Mouse (Mus musculus) C2C12 (cell line): ENCODE results near the gene Pappa2. TPM values are rescaled to one million over a fixed set of nuclear protein-coding genes. Genes with fewer than 3 reads are reported as not detected.

Experiments used
- H3K27me3 ChIP-seq: one replicate; pipeline ENCODE4 v1.6.1; 2011; ENCODE audit not compliant: control insufficient read depth, insufficient read depth, insufficient read length
- H3K36me3 ChIP-seq: one replicate; pipeline ENCODE4 v1.6.1; 2011; ENCODE audit not compliant: control insufficient read depth, insufficient read depth
- H3K4me3 ChIP-seq: one replicate; pipeline ENCODE4 v1.5.1; 2011; ENCODE audit warnings: mild to moderate bottlenecking, control low read depth; ENCODE audit not compliant: poor library complexity, insufficient read depth, severe bottlenecking
- H3K79me2 ChIP-seq: one replicate; pipeline ENCODE4 v1.6.1; 2011; ENCODE audit not compliant: control insufficient read depth, insufficient read depth
- H3K79me3 ChIP-seq: one replicate; pipeline ENCODE4 v1.6.1; 2011; ENCODE audit warnings: low read depth, control low read depth
- H3ac ChIP-seq: one replicate; pipeline ENCODE3; 2011; ENCODE audit warnings: low read depth; ENCODE audit not compliant: control insufficient read depth, insufficient read length
- CEBPB ChIP-seq: IDR thresholded peaks from one replicate; pipeline ENCODE4 v1.6.1; 2011; ENCODE audit warnings: low read depth, mild to moderate bottlenecking, control low read depth, moderate library complexity
- CTCF ChIP-seq: IDR thresholded peaks from one replicate; pipeline ENCODE4 v1.5.1; 2011; ENCODE audit not compliant: control insufficient read depth, insufficient read depth, insufficient read length
- FOSL1 ChIP-seq: IDR thresholded peaks from one replicate; pipeline ENCODE4 v1.8.0; 2011; ENCODE audit warnings: mild to moderate bottlenecking, low read length; ENCODE audit not compliant: poor library complexity, insufficient read depth, severe bottlenecking
- MAX ChIP-seq: IDR thresholded peaks from one replicate; pipeline ENCODE4 v1.6.1; 2011; ENCODE audit warnings: mild to moderate bottlenecking, control low read depth
- MYOD1 ChIP-seq: IDR thresholded peaks from one replicate; pipeline ENCODE4 v1.6.1; 2011; ENCODE audit warnings: low read depth; ENCODE audit not compliant: control insufficient read depth, insufficient read length
- MYOG ChIP-seq: IDR thresholded peaks from one replicate; pipeline ENCODE4 v1.6.1; 2011; ENCODE audit not compliant: control insufficient read depth, insufficient read length; ENCODE audit errors: extremely low read depth
- USF1 ChIP-seq: IDR thresholded peaks from one replicate; pipeline ENCODE4 v1.6.1; 2011; ENCODE audit warnings: low read depth, mild to moderate bottlenecking, control low read depth, moderate library complexity
- polyA plus RNA-seq: library from polyadenylated mRNA; unstranded; fragments of >200 nt; fragmentation: generic; extraction: Trizol; gene quantifications from one replicate; pipeline ENCODE4 v1.2.1, GENCODE M21; 2012; ENCODE audit warnings: missing spikeins

Gene Pappa2
- polyA plus RNA-seq, 1 experiment: under 0.01 TPM

DNA sequence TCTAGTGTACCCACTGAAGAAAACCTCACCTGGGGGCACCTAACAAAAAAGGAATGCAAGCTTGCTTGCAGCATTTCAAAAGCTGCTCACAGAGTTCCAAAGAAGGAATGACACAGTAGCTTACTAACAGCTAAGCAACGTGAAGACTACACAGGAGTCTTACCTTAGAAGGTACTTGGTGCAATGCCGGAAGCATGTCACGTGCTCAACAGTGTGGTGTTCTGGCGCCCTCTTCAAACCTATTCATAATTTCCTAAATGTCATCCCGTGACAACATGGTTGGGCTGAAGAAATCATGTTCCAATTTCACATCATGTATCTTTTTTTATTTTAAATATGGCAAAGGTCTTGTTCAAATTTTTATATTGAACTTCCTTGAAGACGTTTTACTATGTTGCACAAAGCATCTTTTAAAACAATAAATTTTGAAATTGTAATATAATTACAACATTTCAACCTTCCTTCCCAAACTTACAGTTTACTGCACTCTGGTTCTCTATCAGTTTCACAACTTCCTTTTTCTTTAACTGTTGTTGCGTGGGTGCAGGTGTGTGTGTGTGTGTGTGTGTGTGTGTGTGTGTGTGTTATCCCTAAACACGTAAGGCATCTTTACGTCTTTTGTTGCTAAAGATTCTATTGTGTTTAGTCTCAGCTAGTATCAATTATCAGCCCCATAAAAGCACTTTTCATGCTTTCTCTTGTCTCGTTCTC is 282.3 kb downstream of the Pappa2 start:
- no peaks in the 10 kb centered on the region for H3K79me2 ChIP-seq
- no peaks in the 10 kb centered on the region for H3K36me3 ChIP-seq
- H3ac ChIP-seq: no peak overlapping the region
- TF ChIP-seq CEBPB: no peak
- TF ChIP-seq MYOG: no peak
- TF ChIP-seq USF1: no peak
- TF ChIP-seq FOSL1: no peak
- no peak for TF ChIP-seq CTCF
- no peak for TF ChIP-seq MAX
- TF ChIP-seq MYOD1: no peak
- H3K4me3 ChIP-seq: no peak overlapping the region
- no peaks in the 10 kb centered on the region for H3K27me3 ChIP-seq
- no peaks in the 10 kb centered on the region for H3K79me3 ChIP-seq

- no peaks in the 10 kb centered on the region for H3K27me3 ChIP-seq
- no peaks in the 10 kb centered on the region for H3K36me3 ChIP-seq
- TF ChIP-seq CEBPB (no peak), USF1 (peak; percentile 18)
These were observed 282.9 kb downstream of the Pappa2 start for GRCm38 (mm10) chr1:158697423-158697822.

GRCm38 (mm10) chr1:158687726-158688125 is 292.6 kb downstream of the Pappa2 start:
- H3K27me3 ChIP-seq: peaks cover 6% of the 10 kb centered on the region
- TF ChIP-seq CTCF (no peak), MYOG (no peak), MAX (no peak), FOSL1 (no peak), CEBPB (no peak), MYOD1 (no peak), USF1 (no peak)
- H3K4me3 ChIP-seq: no peak overlapping the region
- no peaks in the 10 kb centered on the region for H3K36me3 ChIP-seq
- no peaks in the 10 kb centered on the region for H3K79me2 ChIP-seq
- no peaks in the 10 kb centered on the region for H3K79me3 ChIP-seq
- H3ac ChIP-seq: no peak overlapping the region

More at GRCm38 (mm10) chr1:158697423-158697822, 282.9 kb downstream of the Pappa2 start:
- Histone ChIP-seq H3ac (no peak overlapping the region), H3K4me3 (no peak overlapping the region), H3K79me3 (no peaks in the 10 kb centered on the region), H3K79me2 (no peaks in the 10 kb centered on the region)

- Histone ChIP-seq H3ac (no peak overlapping the region), H3K79me2 (no peaks in the 10 kb centered on the region), H3K79me3 (no peaks in the 10 kb centered on the region), H3K36me3 (no peaks in the 10 kb centered on the region), H3K27me3 (no peaks in the 10 kb centered on the region), H3K4me3 (no peak overlapping the region)
- TF ChIP-seq CTCF: peak; percentile 50
- no peak for TF ChIP-seq USF1
- TF ChIP-seq MYOG: no peak
- TF ChIP-seq CEBPB: no peak
- TF ChIP-seq MAX: no peak
These were observed 310.2 kb downstream of the Pappa2 start for GRCm38 (mm10) chr1:158669971-158670592.

DNA sequence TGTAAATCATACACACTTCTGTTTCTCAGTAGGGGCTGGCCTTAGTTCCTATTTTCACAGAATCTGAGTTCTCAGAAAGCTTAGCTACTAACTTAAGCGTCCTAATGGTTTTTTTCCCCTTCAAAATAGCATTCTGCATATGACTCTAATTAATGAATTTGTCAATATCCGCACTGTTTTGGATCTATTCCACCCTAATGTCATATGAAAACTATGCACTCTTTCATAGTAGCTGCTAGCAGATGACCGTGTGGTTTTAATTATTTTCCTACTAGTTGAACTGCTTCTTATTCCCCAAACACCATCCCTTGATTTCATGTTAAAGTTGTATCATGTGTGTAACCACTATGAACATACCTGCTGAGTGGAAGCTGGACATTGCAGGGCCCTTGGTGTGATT is 314.3 kb downstream of the Pappa2 start:
- no peak overlapping the region for H3ac ChIP-seq
- no peaks in the 10 kb centered on the region for H3K79me3 ChIP-seq
- H3K36me3 ChIP-seq: no peaks in the 10 kb centered on the region
- no peaks in the 10 kb centered on the region for H3K79me2 ChIP-seq
- peaks cover 15% of the 10 kb centered on the region for H3K27me3 ChIP-seq
- H3K4me3 ChIP-seq: no peak overlapping the region
- TF ChIP-seq MAX (no peak), CEBPB (no peak), CTCF (no peak), MYOG (no peak), USF1 (no peak), FOSL1 (no peak), MYOD1 (no peak)
